Mouse (Mus musculus): ENCODE measurements around the gene Pde4d. TPM values are rescaled to one million over a fixed set of nuclear protein-coding genes. Genes with fewer than 3 reads are reported as not detected.

Pde4d gene
- polyA plus RNA-seq, 1 experiment from 2014 or later: 29.2 TPM

DNA sequence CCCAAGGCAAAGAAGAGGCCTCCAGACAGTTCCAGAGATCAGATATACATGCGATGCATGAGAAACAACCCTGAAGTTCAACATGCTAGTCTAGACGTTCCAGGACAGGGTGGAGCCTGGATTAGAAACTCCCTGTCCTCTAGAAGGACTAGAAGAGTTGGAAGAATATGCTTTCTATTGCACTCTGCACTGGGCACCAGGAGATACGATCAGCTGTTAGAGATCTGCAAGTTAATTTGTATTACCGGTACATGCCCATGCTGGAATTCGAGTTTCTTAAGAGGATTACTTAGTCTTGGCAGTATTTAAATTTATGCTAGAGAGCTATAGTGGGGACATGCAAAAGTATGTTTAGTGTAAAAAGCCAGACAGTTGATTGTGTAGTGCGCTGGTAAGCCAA is 1377.6 kb downstream of the Pde4d start:
- Histone ChIP-seq H3K9ac (ENCODE audit: low read length) (no peak overlapping the region), H3K9me3 (ENCODE audit: control insufficient read depth, low read length) (no peaks in the 10 kb centered on the region), H3K4me2 (ENCODE audit: low read length) (no peak overlapping the region), H3K36me3 (ENCODE audit: control insufficient read depth, insufficient read depth, low read length) (no peaks in the 10 kb centered on the region), H3K27ac (replicated peaks in 1 of 2; ENCODE audit: control insufficient read depth in 1 of 2, insufficient read depth in 1 of 2, low read depth in 2 of 2, low read length in 2 of 2) (no peak overlapping the region), H3K4me3 (ENCODE audit: control insufficient read depth in 1 of 2, insufficient read depth in 1 of 2, low read depth in 1 of 2, low read length in 2 of 2) (no peak overlapping the region), H3K4me1 (ENCODE audit: control insufficient read depth in 2 of 2, insufficient read depth in 2 of 2, low read length in 2 of 2) (peaks cover 14 to 24% of the 10 kb centered on the region in 2 experiments), H3K27me3 (ENCODE audit: control insufficient read depth, insufficient read depth, low read length) (no peaks in the 10 kb centered on the region)
- 87% methylated on average over 6 of the region's 6 CpGs for WGBS
- ATAC-seq (ENCODE audit: insufficient number of reproducible peaks, insufficient read depth, low FRiP score, low read depth): no peak

DNA sequence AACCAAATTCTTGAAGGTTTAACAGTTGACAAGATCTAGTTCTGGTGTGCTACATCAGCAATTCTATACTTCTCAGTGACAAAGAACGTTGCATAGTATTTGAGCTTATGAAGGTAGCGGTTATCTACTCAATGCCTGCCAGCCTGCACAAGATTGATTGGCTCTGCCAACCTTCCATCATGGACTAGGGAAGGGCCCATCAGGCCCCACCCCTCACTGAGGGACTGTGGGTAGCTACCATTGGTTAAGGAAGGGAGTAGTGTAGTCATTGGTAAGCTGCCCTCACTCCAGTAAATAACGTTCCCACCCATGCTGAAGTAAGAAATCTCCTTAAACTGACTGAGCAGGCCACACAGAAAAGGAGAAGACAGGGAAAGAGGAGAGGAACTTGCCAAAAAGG is 1378.2 kb downstream of the Pde4d start:
- no peak overlapping the region for H3K27ac ChIP-seq (replicated peaks in 1 of 2; ENCODE audit: control insufficient read depth in 1 of 2, insufficient read depth in 1 of 2, low read depth in 2 of 2, low read length in 2 of 2)
- no peak overlapping the region for H3K4me3 ChIP-seq (ENCODE audit: control insufficient read depth in 1 of 2, insufficient read depth in 1 of 2, low read depth in 1 of 2, low read length in 2 of 2)
- H3K9ac ChIP-seq (ENCODE audit: low read length): no peak overlapping the region
- H3K4me2 ChIP-seq (ENCODE audit: low read length): no peak overlapping the region
- no peaks in the 10 kb centered on the region for H3K36me3 ChIP-seq (ENCODE audit: control insufficient read depth, insufficient read depth, low read length)
- ATAC-seq (ENCODE audit: insufficient number of reproducible peaks, insufficient read depth, low FRiP score, low read depth): no peak
- no peaks in the 10 kb centered on the region for H3K27me3 ChIP-seq (ENCODE audit: control insufficient read depth, insufficient read depth, low read length)
- 87% methylated on average over 3 of the region's 3 CpGs for WGBS
- no peaks in the 10 kb centered on the region for H3K9me3 ChIP-seq (ENCODE audit: control insufficient read depth, low read length)
- peaks cover 12 to 21% of the 10 kb centered on the region in 2 experiments for H3K4me1 ChIP-seq (ENCODE audit: control insufficient read depth in 2 of 2, insufficient read depth in 2 of 2, low read length in 2 of 2)

DNA sequence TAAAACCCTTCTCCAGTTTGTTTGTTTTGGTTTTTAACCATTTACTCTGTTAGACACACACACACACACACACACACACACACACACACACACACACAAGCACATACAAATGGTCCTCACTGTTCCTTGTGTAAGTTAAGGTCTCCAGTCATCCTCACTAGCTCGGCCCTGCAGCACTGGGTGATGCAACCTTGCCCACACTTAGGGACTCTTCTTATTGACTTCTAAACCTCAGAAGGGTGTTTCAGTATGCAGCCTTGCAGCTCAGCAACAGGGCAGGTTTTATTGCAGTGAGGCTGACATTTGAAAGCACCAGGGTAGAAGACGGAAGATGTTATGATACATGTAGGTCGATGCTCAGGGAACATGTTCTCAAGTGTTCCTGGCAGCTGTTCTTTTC is 1379.7 kb downstream of the Pde4d start:
- no peaks in the 10 kb centered on the region for H3K27me3 ChIP-seq (ENCODE audit: control insufficient read depth, insufficient read depth, low read length)
- H3K36me3 ChIP-seq (ENCODE audit: control insufficient read depth, insufficient read depth, low read length): no peaks in the 10 kb centered on the region
- WGBS: 74% methylated on average over 3 of the region's 3 CpGs
- H3K9ac ChIP-seq (ENCODE audit: low read length): no peak overlapping the region
- ATAC-seq (ENCODE audit: insufficient number of reproducible peaks, insufficient read depth, low FRiP score, low read depth): no peak
- no peak overlapping the region for H3K4me3 ChIP-seq (ENCODE audit: control insufficient read depth in 1 of 2, insufficient read depth in 1 of 2, low read depth in 1 of 2, low read length in 2 of 2)
- no peak overlapping the region for H3K4me2 ChIP-seq (ENCODE audit: low read length)
- no peaks in the 10 kb centered on the region for H3K9me3 ChIP-seq (ENCODE audit: control insufficient read depth, low read length)
- peaks cover 3 to 7% of the 10 kb centered on the region in 2 experiments for H3K4me1 ChIP-seq (ENCODE audit: control insufficient read depth in 2 of 2, insufficient read depth in 2 of 2, low read length in 2 of 2)
- no peak overlapping the region for H3K27ac ChIP-seq (replicated peaks in 1 of 2; ENCODE audit: control insufficient read depth in 1 of 2, insufficient read depth in 1 of 2, low read depth in 2 of 2, low read length in 2 of 2)

DNA sequence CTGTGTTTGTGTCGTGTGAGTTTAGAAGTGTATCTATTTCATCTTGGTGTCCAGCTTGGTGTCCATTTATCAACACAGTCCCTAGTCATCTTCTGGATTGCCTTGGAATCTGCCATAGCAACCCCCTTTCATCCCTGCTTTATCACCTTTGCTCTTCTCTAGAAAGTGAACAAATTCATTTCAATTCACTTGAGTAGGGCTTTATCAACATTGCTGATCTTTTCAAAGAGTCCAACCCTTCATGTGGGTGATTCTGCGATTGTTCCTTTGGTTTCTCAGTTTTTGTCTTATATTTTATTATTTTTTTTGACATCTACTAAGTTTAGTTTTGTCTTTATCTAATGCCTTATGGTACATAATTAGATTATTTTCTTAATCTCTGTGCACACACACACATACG is 1385.2 kb downstream of the Pde4d start:
- Histone ChIP-seq H3K4me1 (ENCODE audit: control insufficient read depth in 2 of 2, insufficient read depth in 2 of 2, low read length in 2 of 2) (peaks cover 0 to 3% of the 10 kb centered on the region in 2 experiments; a peak in 1 of 4 replicates), H3K9ac (ENCODE audit: low read length) (no peak overlapping the region), H3K9me3 (ENCODE audit: control insufficient read depth, low read length) (no peaks in the 10 kb centered on the region), H3K27ac (replicated peaks in 1 of 2; ENCODE audit: control insufficient read depth in 1 of 2, insufficient read depth in 1 of 2, low read depth in 2 of 2, low read length in 2 of 2) (no peak overlapping the region), H3K4me3 (ENCODE audit: control insufficient read depth in 1 of 2, insufficient read depth in 1 of 2, low read depth in 1 of 2, low read length in 2 of 2) (no peak overlapping the region), H3K4me2 (ENCODE audit: low read length) (no peak overlapping the region), H3K27me3 (ENCODE audit: control insufficient read depth, insufficient read depth, low read length) (no peaks in the 10 kb centered on the region), H3K36me3 (ENCODE audit: control insufficient read depth, insufficient read depth, low read length) (no peaks in the 10 kb centered on the region)
- WGBS: 92% methylated on average over 3 of the region's 3 CpGs
- ATAC-seq (ENCODE audit: insufficient number of reproducible peaks, insufficient read depth, low FRiP score, low read depth): no peak

DNA sequence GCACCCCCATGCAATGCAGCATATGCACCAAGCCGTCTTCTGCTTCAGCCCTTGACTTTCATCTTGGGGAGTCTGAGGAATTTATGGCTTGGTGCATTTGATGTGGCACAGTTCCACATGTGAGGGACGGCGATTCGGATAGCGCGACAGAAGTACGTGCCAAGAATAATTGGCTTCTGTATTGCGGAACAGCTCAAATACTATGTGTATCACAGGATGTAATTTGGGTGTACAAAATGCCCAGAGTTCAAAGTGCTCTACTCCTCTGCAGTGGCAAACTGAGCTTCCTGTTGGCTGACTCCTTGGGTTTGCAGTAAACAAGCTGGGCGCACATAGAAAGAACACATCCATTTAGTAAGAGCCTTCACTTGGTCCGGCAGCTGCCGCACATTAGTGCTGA is 1387.7 kb downstream of the Pde4d start:
- Histone ChIP-seq H3K4me3 (ENCODE audit: control insufficient read depth in 1 of 2, insufficient read depth in 1 of 2, low read depth in 1 of 2, low read length in 2 of 2) (no peak overlapping the region), H3K27ac (replicated peaks in 1 of 2; ENCODE audit: control insufficient read depth in 1 of 2, insufficient read depth in 1 of 2, low read depth in 2 of 2, low read length in 2 of 2) (no peak overlapping the region), H3K27me3 (ENCODE audit: control insufficient read depth, insufficient read depth, low read length) (no peaks in the 10 kb centered on the region), H3K9ac (ENCODE audit: low read length) (no peak overlapping the region), H3K4me2 (ENCODE audit: low read length) (no peak overlapping the region), H3K4me1 (ENCODE audit: control insufficient read depth in 2 of 2, insufficient read depth in 2 of 2, low read length in 2 of 2) (peaks cover 0 to 3% of the 10 kb centered on the region in 2 experiments; a peak in 1 of 4 replicates), H3K9me3 (ENCODE audit: control insufficient read depth, low read length) (no peaks in the 10 kb centered on the region), H3K36me3 (ENCODE audit: control insufficient read depth, insufficient read depth, low read length) (peaks cover 2% of the 10 kb centered on the region; the same call in 1 of the 2 replicates)
- no peak for ATAC-seq (ENCODE audit: insufficient number of reproducible peaks, insufficient read depth, low FRiP score, low read depth)
- 76% methylated on average over 11 of the region's 11 CpGs for WGBS

DNA sequence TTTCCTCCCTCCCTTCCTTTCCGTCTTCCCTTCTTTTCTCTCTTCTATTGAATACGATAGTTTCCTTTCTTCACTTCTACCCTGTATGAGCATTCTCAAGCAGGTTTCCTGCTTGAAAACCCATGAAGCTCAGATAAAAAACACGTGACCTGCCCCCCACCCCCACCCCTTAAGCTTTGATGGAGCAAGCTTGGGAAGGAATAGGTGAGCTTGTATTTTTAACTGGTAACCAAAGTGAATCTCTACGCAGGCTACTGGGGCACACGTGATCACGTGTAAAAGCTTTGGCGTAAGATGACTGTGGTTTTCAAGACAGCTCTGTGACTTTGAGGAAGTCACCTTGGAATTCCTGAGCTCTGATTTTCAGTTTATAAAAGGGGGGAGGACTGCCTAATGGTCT is 1388.2 kb downstream of the Pde4d start:
- 83% methylated on average over 7 of the region's 7 CpGs for WGBS
- Histone ChIP-seq H3K4me3 (ENCODE audit: control insufficient read depth in 1 of 2, insufficient read depth in 1 of 2, low read depth in 1 of 2, low read length in 2 of 2) (no peak overlapping the region), H3K27me3 (ENCODE audit: control insufficient read depth, insufficient read depth, low read length) (no peaks in the 10 kb centered on the region), H3K36me3 (ENCODE audit: control insufficient read depth, insufficient read depth, low read length) (peaks cover 7% of the 10 kb centered on the region; the same call in 1 of the 2 replicates), H3K9me3 (ENCODE audit: control insufficient read depth, low read length) (no peaks in the 10 kb centered on the region), H3K27ac (replicated peaks in 1 of 2; ENCODE audit: control insufficient read depth in 1 of 2, insufficient read depth in 1 of 2, low read depth in 2 of 2, low read length in 2 of 2) (no peak overlapping the region), H3K4me2 (ENCODE audit: low read length) (no peak overlapping the region), H3K9ac (ENCODE audit: low read length) (no peak overlapping the region), H3K4me1 (ENCODE audit: control insufficient read depth in 2 of 2, insufficient read depth in 2 of 2, low read length in 2 of 2) (peaks cover 0 to 3% of the 10 kb centered on the region in 2 experiments; a peak in 1 of 4 replicates)
- no peak for ATAC-seq (ENCODE audit: insufficient number of reproducible peaks, insufficient read depth, low FRiP score, low read depth)

DNA sequence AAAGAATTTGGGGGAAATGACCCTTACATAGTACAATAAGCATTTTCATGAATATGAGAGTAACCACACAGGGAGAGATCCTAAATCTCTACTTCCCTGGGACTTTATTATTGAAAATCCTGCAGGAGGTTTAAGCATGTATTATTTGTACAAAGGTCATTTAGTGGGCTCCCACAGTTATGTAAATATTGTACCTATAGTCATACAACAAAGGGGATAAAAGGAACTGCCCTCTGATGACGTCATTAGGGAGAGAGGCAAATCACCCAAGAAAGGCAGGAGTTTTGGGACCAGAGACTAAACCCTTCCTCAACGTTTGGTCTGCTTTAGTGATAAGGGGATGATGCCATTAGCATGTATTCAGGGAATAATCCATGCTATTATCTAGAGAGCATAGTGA is 1390.5 kb downstream of the Pde4d start:
- Histone ChIP-seq H3K36me3 (ENCODE audit: control insufficient read depth, insufficient read depth, low read length) (peaks cover 7% of the 10 kb centered on the region), H3K9me3 (ENCODE audit: control insufficient read depth, low read length) (no peaks in the 10 kb centered on the region), H3K27ac (replicated peaks in 1 of 2; ENCODE audit: control insufficient read depth in 1 of 2, insufficient read depth in 1 of 2, low read depth in 2 of 2, low read length in 2 of 2) (no peak overlapping the region), H3K4me1 (ENCODE audit: control insufficient read depth in 2 of 2, insufficient read depth in 2 of 2, low read length in 2 of 2) (peaks cover 0 to 3% of the 10 kb centered on the region in 2 experiments; a peak in 1 of 4 replicates), H3K9ac (ENCODE audit: low read length) (no peak overlapping the region), H3K27me3 (ENCODE audit: control insufficient read depth, insufficient read depth, low read length) (no peaks in the 10 kb centered on the region), H3K4me2 (ENCODE audit: low read length) (no peak overlapping the region), H3K4me3 (ENCODE audit: control insufficient read depth in 1 of 2, insufficient read depth in 1 of 2, low read depth in 1 of 2, low read length in 2 of 2) (no peak overlapping the region)
- 31% methylated on average over 2 of the region's 2 CpGs for WGBS
- no peak for ATAC-seq (ENCODE audit: insufficient number of reproducible peaks, insufficient read depth, low FRiP score, low read depth)

DNA sequence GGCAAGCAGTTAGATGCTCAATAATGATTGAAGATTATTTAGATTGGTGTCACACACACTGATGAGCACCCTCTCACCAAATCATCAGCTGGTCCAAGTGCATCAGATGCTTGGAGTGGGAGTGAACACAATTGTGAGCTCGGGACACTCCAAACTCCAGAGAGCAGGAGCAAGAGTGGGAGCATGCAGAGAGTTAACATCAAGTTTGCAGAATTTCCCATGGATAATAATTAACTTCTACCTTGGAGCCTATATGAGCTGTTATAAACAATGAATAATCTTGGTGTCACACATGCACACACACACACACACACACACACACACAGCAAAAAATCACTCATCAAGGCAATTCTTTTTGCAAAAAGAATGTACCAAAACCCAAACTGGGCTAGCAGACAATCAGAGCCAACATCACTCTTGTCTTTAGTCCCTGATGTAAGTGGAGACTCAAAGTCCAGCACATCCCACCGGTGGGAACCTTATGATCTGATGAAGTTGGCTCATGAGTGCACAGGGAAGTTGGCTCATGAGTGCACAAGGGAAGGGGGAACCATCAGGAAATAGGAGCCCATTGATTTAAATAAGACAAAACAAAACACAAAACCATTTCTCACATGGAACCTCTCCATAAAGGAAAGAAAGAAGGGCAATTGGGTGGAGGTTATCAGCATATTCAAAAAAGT is 1391.5 kb downstream of the Pde4d start:
- Histone ChIP-seq H3K4me2 (ENCODE audit: low read length) (no peak overlapping the region), H3K9me3 (ENCODE audit: control insufficient read depth, low read length) (no peaks in the 10 kb centered on the region), H3K36me3 (ENCODE audit: control insufficient read depth, insufficient read depth, low read length) (peaks cover 11% of the 10 kb centered on the region), H3K4me3 (ENCODE audit: control insufficient read depth in 1 of 2, insufficient read depth in 1 of 2, low read depth in 1 of 2, low read length in 2 of 2) (no peak overlapping the region), H3K27me3 (ENCODE audit: control insufficient read depth, insufficient read depth, low read length) (no peaks in the 10 kb centered on the region), H3K9ac (ENCODE audit: low read length) (no peak overlapping the region), H3K27ac (replicated peaks in 1 of 2; ENCODE audit: control insufficient read depth in 1 of 2, insufficient read depth in 1 of 2, low read depth in 2 of 2, low read length in 2 of 2) (no peak overlapping the region), H3K4me1 (ENCODE audit: control insufficient read depth in 2 of 2, insufficient read depth in 2 of 2, low read length in 2 of 2) (peaks cover 0 to 3% of the 10 kb centered on the region in 2 experiments; a peak in 1 of 4 replicates)
- WGBS: 87% methylated on average over 2 of the region's 2 CpGs
- no peak for ATAC-seq (ENCODE audit: insufficient number of reproducible peaks, insufficient read depth, low FRiP score, low read depth)
